Mouse (Mus musculus) midbrain, postnatal 0 days (tissue): Measurements from ENCODE around the gene Thbs3. TPM values are rescaled to one million over a fixed set of nuclear protein-coding genes. Genes with fewer than 3 reads are reported as not detected.
A peak's percentile ranks its signal among the peaks of the same experiment; 100 is the strongest.

Experiments
- ATAC-seq: fragments of 200-750 bp; cut with Nextera tagmentation; 2 replicates; pipeline ENCODE4 v1.8.0; 2017; ENCODE audit warnings: moderate number of reproducible peaks, mild to moderate bottlenecking, moderate TSS enrichment, moderate library complexity; ENCODE audit not compliant: low FRiP score
- DNase-seq: peaks from one replicate; pipeline ENCODE4 v3.0.0-alpha.2; 2015; ENCODE audit warnings: low spot score
- H3K27ac ChIP-seq: fragments of 300-500 bp; sonication (generic); 2 replicates; pipeline ENCODE4 v1.5.1; 2014; ENCODE audit warnings: low read depth, mild to moderate bottlenecking, low read length, mixed read lengths
- H3K27me3 ChIP-seq: fragments of 300-500 bp; sonication (generic); 2 replicates; pipeline ENCODE4 v1.6.1; 2014; ENCODE audit warnings: low read length, control low read depth, mixed read lengths; ENCODE audit not compliant: insufficient read depth
- H3K36me3 ChIP-seq: fragments of 300-500 bp; sonication (generic); 2 replicates; pipeline ENCODE4 v1.6.1; 2014; ENCODE audit warnings: low read length, control low read depth, mixed read lengths; ENCODE audit not compliant: insufficient read depth
- H3K4me1 ChIP-seq: fragments of 300-500 bp; sonication (generic); 2 replicates; pipeline ENCODE4 v1.6.1; 2014; ENCODE audit warnings: mild to moderate bottlenecking, control low read depth, antibody characterized with exemption, low read length, mixed read lengths; ENCODE audit not compliant: insufficient read depth
- H3K4me2 ChIP-seq: fragments of 300-500 bp; sonication (generic); 2 replicates; pipeline ENCODE4 v1.6.1; 2014; ENCODE audit warnings: low read depth, mild to moderate bottlenecking, low read length, mixed read lengths; ENCODE audit not compliant: poor library complexity, severe bottlenecking
- H3K4me3 ChIP-seq: fragments of 300-500 bp; sonication (generic); 2 replicates; pipeline ENCODE4 v1.5.1; 2014; ENCODE audit warnings: low read depth, mild to moderate bottlenecking, low read length, moderate library complexity
- H3K9ac ChIP-seq: fragments of 300-500 bp; sonication (generic); replicated peaks from 2 replicates; pipeline ENCODE4 v1.6.1; 2014; ENCODE audit warnings: mild to moderate bottlenecking, low read length, moderate library complexity, mixed read lengths; ENCODE audit not compliant: poor library complexity, severe bottlenecking
- H3K9me3 ChIP-seq: fragments of 300-500 bp; sonication (generic); 2 replicates; pipeline ENCODE4 v1.6.1; 2016; ENCODE audit warnings: low read length, control low read depth
- CTCF ChIP-seq: IDR thresholded peaks from 2 replicates; pipeline ENCODE4 v1.5.1; 2016; ENCODE audit warnings: antibody characterized with exemption, mild to moderate bottlenecking
- WGBS: fragments of 180-500 bp; shearing (Covaris S2); extraction: QIAGEN DNeasy Blood & Tissue Kit; methylation state at CpG from one replicate; pipeline ENCODE4 v1.1.7; 2014; 5-methylcytosine and 5-hydroxymethylcytosine counted together
- polyA plus RNA-seq: library from polyadenylated mRNA; unstranded; fragments of >200 nt; fragmentation: Nextera tagmentation; extraction: Ambion mirVana; gene quantifications from 2 replicates; pipeline ENCODE4 v1.2.1, GENCODE M21; 2015
- total RNA-seq: library from RNA; depleted of rRNA; stranded (reverse); fragments of >200 nt; gene quantifications from 2 replicates; pipeline ENCODE4 v1.2.3, GENCODE M21; 2014

Thbs3 gene
- total and polyA plus RNA-seq, 2 experiments from 2014 or later, result 38.5 to 39.0 TPM

DNA sequence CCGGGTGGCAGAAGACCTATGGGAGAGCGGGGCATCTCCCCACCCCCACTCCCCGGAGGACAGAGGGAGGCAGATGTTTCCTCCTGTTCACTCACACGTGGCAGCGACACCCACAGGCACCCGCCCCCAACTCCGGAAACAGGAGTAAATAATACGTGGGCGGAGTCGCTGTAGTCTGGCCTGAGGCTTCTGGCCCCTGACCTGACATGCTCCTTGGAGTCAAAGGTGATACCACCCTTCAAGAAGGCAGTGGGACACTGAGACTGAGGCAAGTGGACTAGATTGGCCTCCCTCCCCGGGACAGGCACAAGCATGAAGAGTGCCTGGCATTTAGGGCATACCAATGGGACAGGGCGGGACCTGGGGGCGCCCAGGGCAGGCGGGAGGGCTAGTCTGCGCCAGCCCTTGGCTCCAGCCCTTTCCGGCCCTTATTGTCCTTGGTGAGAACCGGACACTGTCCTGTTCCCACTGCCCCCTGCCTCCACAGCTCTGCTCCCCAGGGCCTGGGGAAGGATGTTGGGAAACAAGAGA lies 36.5 kb downstream of the Thbs3 start:
- H3K4me3 ChIP-seq, result peak overlapping the region; percentile 1; the same call in 1 of the 2 replicates
- H3K27me3 ChIP-seq, result no peaks in the 10 kb centered on the region
- TF ChIP-seq CTCF, result no peak
- WGBS, result 7% methylated on average over 17 of the region's 17 CpGs
- ATAC-seq (no peak), DNase-seq (no peak)
- H3K9ac ChIP-seq, result no peak overlapping the region
- H3K36me3 ChIP-seq, result peaks cover 5% of the 10 kb centered on the region; the same call in 1 of the 2 replicates
- H3K4me1 ChIP-seq, result peaks cover 7% of the 10 kb centered on the region; the same call in 1 of the 2 replicates
- H3K4me2 ChIP-seq, result peak overlapping the region; percentile 21
- no peaks in the 10 kb centered on the region for H3K9me3 ChIP-seq
- no peak overlapping the region for H3K27ac ChIP-seq

DNA sequence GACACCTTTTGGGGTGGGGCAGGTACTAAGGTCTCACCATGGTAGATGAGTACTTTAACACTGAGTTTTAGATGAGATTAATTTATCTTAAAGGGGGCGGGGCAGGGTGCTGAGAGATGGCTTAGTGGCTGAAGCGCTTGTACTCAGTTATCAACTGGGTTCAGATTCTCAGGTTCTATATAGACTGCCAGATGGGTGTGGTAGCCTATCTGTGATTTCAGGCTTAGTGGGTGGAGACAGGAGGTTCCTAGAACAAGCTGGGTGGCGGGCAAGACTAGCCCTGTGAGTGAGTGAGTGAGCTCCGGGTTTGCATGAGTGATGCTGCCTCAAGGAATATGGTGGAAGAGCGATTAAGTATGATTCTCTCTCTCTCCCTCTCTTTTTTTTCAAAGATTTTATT lies 40.0 kb downstream of the Thbs3 start:
- H3K4me2 ChIP-seq, result no peak overlapping the region
- no peak overlapping the region for H3K27ac ChIP-seq
- H3K9me3 ChIP-seq, result no peaks in the 10 kb centered on the region
- WGBS, result 90% methylated on average over 5 of the region's 5 CpGs
- ATAC-seq, result no peak
- H3K4me3 ChIP-seq, result no peak overlapping the region
- H3K36me3 ChIP-seq, result no peaks in the 10 kb centered on the region
- no peak for DNase-seq
- no peaks in the 10 kb centered on the region for H3K27me3 ChIP-seq
- no peak for TF ChIP-seq CTCF
- no peak overlapping the region for H3K9ac ChIP-seq
- no peaks in the 10 kb centered on the region for H3K4me1 ChIP-seq

DNA sequence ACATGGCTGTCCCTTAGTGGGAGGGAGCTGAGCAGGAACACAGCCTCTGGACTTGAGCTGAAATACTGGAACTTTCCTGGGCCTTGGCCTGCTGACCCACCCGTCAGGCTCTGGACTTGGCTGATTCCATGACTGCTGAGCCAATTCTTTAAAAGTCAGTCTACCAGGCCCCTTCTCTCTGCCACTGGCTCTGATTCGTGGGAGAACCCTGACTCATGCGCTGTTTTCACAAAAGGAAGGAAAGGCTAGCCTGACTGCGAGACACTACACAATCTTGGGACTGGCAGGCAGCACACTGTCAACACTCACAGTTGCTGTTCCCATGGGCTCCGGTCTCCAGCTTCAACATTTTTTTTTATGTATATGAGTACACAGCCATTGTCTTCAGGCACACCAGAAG lies 41.2 kb downstream of the Thbs3 start:
- H3K4me3 ChIP-seq, result no peak overlapping the region
- H3K9me3 ChIP-seq, result no peaks in the 10 kb centered on the region
- no peak overlapping the region for H3K27ac ChIP-seq
- no peaks in the 10 kb centered on the region for H3K4me1 ChIP-seq
- TF ChIP-seq CTCF, result no peak
- ATAC-seq, result no peak
- no peak overlapping the region for H3K9ac ChIP-seq
- H3K27me3 ChIP-seq, result no peaks in the 10 kb centered on the region
- 65% methylated on average over 5 of the region's 5 CpGs for WGBS
- no peak for DNase-seq
- no peak overlapping the region for H3K4me2 ChIP-seq
- H3K36me3 ChIP-seq, result no peaks in the 10 kb centered on the region

DNA sequence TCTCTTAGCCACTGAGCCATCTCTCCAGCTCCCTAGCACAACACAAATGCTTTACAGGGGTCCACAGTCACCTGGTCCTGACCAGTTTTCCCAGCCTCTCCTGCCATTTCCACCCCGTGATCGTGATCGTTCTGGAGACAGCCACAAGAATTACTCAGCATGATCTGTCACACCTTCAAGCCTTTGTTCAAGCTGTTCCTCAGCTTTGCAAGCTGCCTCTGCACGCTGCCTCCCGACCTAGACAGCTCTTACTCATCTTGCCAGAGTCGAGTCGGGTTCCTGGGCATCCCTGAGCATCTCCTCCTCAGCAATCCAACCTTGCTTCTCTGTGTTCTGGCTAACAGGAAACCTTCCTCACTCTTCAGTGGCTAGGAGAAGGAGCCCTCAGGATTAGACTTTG lies 44.1 kb downstream of the Thbs3 start, which contains the start of gene Dpm3:
TSS of gene Dpm3 (plus strand) at position 283 of the 400 bp plus-strand sequence.
- no peak for DNase-seq
- TF ChIP-seq CTCF, result no peak
- no peaks in the 10 kb centered on the region for H3K27me3 ChIP-seq
- no peak within 1 kb of the TSS for H3K9ac ChIP-seq
- H3K9me3 ChIP-seq, result no peaks in the 10 kb centered on the region
- H3K27ac ChIP-seq, result no peak within 1 kb of the TSS
- no peaks in the 10 kb centered on the region for H3K36me3 ChIP-seq
- H3K4me1 ChIP-seq, result no peaks in the 10 kb centered on the region
- 58% methylated on average over 7 of the region's 7 CpGs for WGBS
- H3K4me2 ChIP-seq, result no peak within 1 kb of the TSS
- no peak for ATAC-seq
- H3K4me3 ChIP-seq, result no peak within 1 kb of the TSS

DNA sequence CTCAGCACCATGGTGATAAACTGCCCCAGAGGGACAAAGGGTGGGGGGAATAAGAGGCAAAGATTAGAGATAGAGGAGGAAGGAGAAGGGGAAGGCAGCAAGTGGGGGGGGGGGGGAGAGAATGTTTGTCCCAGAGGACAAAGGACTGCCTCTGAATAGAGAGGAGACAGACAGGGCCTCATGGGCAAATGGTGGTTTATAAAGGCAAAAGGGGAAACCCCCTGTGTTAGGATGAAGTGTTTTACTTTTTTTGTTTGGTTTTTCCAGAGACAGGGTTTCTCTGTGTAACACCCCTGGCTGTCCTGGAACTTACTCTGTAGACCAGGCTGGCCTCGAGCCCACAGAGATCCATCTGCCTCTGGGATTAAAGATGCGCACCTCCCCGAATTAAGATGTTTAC lies 45.2 kb downstream of the Thbs3 start:
- ATAC-seq (no peak), DNase-seq (no peak)
- Histone ChIP-seq H3K4me3 (no peak overlapping the region), H3K4me2 (no peak overlapping the region), H3K27me3 (no peaks in the 10 kb centered on the region), H3K27ac (no peak overlapping the region), H3K9me3 (no peaks in the 10 kb centered on the region), H3K9ac (no peak overlapping the region), H3K4me1 (no peaks in the 10 kb centered on the region), H3K36me3 (no peaks in the 10 kb centered on the region)
- 55% methylated on average over 3 of the region's 3 CpGs for WGBS
- TF ChIP-seq CTCF, result no peak

DNA sequence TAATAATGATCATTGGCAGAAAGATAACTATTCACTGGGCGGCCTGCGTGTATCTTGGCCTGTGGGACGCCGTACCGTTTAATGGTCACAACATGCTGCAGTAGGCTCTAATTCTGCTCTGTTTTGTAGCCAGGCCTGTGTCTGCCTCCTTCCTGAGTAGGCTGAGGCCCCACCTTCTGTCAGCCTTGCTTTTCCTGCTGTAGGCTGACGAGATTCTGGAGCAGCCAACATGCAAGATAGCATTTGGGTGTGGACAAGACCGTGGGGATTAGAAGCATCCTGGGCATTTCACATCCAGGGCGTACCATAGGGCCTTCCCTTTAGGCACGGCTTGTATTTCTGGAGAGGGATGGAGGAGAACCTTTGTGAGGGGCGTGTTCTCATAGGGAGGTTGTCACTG lies 47.4 kb downstream of the Thbs3 start:
- Histone ChIP-seq H3K4me3 (no peak overlapping the region), H3K4me1 (peaks cover 4% of the 10 kb centered on the region; the same call in 1 of the 2 replicates), H3K4me2 (no peak overlapping the region), H3K36me3 (no peaks in the 10 kb centered on the region), H3K27me3 (no peaks in the 10 kb centered on the region), H3K27ac (no peak overlapping the region), H3K9ac (no peak overlapping the region), H3K9me3 (no peaks in the 10 kb centered on the region)
- ATAC-seq (no peak), DNase-seq (no peak)
- TF ChIP-seq CTCF, result no peak
- WGBS, result 73% methylated on average over 10 of the region's 10 CpGs
